Mouse (Mus musculus) frontal cortex, postnatal 25 days (tissue): ENCODE data around the gene Rce1.
"Not testable (repeated sequence)": the region's sequence is repeated elsewhere in the genome, so short reads cannot be mapped to it uniquely, and the experiment has no call there.

Experiments used
- DNase-seq, 2 experiments: peaks; one replicate each; pipeline ENCODE4 v3.0.0; 2022; ENCODE audit warnings: low spot score in 2 of 2

Gene Rce1

GRCm38 (mm10) chr19:4613464-4614304 lies 11.8 kb downstream of the Rce1 start:
- DNase-seq, result no peak

GRCm38 (mm10) chr19:4612181-4612961 lies 13.1 kb downstream of the Rce1 start:
- peak in 1 of 2 experiments; percentile 2 for DNase-seq

- DNase-seq, result no peak
Measured at GRCm38 (mm10) chr19:4610109-4610508, 15.3 kb downstream of the Rce1 start.

DNA sequence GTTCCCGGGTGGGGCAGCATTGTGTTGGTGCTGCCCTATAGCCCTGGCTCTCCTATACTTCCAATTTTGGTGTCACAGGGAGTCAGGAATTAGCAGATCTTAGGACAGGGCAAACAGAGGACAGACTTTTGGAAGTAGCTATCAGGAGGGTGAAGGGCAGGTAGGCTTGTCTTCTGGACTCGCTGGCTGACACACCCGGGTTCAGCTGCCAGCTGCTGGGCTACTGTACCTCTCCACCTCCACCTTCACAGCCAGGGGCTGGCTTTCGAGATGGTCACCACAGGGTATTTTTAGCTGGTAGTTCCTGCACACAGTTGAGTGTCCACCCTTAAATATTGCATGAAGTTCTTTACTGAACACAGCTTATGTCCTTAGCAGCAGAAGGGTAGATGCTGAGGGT lies 16.9 kb downstream of the Rce1 start:
- no peak for DNase-seq

- no peak for DNase-seq
Measured at GRCm38 (mm10) chr19:4607406-4607805, 18.0 kb downstream of the Rce1 start.

- no peak for DNase-seq
Measured at GRCm38 (mm10) chr19:4605654-4606053, 19.8 kb downstream of the Rce1 start.

DNA sequence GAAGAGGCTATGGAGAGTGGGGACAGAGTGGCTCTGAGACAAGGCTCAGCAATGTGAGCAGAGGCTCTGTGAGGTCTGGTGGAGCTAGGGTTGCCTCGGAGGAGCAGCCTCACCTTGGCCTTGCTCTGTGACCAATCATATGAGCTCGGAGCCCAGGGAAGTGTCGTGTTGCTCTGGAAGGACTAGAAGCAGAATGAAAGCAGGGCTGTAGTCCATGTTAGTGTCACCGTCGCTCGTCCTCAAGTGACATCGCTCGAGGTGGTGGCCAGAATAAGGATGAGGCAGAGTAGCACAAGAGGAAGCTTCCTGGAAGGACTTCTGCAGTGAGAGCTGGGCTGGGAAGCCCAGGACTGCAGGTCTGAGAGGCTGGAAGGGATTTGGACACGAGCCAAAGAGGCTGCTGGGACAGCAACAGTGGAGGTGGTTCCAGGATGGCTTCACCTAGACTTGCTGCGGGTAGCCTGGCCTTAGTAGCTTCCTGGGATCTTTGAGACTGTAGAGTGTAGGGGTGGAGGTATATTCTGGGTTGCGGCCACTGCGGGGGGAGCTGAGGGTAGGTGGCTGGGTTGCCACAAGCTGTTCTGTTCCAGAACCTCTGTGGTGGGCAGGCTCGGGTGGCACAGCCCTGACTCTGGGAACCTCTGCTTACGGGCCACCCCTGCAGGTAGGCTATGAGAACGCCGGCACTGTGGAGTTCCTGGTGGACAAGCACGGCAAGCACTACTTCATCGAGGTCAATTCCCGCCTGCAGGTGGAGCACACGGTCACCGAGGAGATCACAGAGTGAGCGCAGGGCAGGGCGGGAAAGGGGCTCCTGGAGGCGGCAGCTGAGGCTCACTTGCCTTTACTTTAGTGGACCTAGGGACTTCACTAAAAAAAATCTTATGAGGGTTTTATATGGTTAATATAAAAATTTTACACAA lies 21.4 kb downstream of the Rce1 start:
- DNase-seq, result peak in 1 of 2 experiments; percentile 3

- no peak for DNase-seq
Measured at GRCm38 (mm10) chr19:4602459-4602858, 23.0 kb downstream of the Rce1 start.

DNA sequence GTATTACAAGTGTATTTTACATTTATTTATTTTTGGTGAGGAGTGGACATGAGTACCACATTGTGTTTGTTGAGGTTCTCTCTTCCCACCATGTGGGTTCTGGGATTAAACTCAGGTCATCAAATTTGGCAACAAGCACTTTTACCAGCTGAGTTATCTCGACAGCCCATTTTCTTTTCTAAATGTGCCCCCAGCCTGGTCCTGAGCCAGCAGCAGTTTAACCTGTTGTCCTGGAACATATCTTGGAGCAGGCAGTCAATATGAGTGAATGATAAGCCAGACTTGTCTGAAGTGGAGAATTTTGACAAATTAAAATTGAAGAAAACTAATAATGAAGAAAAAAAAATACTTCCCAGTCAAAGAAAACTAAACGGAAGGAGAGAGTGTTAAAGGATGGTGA lies 29.4 kb downstream of the Rce1 start:
- no peak for DNase-seq

DNA sequence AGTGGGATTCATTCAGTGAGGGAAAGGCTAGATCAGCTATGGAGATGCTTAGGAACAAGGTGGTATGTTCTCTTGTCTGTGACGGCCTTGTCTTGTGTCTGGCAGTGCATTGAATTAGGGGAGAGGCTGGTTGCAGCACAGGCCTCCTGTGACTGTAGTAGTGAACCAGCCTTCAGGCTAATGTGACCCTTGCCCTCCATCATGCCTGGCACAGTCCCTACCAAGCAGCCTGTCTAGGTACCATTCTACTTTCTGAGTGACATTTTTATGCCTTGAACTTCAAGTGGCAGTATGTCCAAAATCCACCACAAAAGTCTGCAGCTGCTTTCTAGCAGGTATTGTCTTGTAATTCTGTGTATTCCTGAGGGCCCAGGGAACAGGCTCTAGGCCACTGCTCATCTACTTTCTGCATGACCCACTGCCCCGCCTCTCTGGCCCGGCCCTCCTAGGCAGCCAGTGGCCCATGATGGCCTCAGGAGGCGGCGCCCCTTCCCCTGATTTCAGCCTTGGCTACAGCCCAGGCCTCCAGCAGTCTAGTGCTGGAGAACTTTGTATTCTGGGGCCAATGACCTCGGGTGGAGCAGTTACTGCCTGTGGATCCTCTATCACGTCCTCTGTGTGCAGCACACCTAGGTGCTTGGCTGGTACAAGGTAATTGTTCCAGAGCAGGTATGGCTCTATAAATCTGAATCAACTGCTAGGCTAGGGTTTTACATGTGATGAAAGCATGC lies 31.5 kb downstream of the Rce1 start:
- no peak for DNase-seq

DNA sequence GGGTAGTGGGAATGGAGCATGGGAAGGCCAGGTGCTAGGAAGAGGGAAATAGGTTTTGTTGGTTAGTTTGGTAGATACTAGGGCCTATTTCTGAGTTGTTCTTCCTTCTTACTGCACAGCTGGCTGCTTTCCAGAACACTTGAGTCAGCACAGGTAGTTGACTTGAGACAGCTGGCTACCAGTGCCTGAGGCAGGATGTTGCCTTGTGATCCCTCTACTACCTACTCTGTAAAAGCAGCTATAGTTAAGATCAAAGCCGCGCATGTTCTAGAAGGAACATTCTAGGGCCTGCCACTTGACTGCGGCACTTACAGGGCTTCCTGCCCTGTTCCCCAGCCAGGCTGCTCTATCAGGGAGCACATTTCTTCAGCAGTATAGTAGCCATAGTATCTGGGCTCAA lies 35.4 kb downstream of the Rce1 start:
- DNase-seq, result no peak

DNA sequence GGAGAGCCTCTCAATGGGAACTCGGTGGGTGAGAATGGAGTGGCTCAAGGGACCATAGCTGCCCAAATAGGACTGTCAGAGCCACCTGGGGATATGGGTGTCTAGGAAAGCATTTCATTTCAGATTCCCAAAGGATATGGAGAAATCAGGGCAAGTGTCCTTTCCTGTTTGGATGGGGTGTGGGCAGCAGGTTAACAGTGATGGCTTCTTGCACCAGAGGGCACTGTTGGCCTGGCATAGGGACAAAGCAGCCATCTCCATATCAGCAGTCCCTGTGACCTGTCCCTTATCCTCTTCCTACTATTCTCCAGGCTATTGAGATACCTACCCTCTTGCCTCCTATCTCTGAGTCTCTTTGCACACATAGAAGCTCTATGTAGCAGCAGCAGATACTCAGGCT lies 36.4 kb downstream of the Rce1 start:
- no peak for DNase-seq

DNA sequence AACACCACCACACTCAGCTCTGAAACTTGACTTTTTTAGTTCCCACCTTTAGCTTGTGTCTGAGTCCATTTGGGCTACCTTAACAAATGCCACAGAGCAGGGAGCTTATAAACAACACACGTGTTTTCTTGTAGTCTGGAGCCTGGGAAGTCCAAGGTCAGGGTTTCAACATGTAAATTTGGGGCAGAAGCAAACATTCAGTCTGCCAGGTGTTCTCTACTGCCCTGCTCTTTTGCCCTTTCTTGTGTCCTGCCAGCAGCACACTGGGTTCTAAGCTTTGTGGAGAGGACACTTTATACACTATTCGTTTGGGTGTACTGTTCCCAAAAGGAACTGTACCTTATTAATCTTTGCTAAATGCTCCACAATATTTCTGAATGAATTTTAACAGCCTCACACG lies 37.0 kb downstream of the Rce1 start:
- DNase-seq, result no peak

DNA sequence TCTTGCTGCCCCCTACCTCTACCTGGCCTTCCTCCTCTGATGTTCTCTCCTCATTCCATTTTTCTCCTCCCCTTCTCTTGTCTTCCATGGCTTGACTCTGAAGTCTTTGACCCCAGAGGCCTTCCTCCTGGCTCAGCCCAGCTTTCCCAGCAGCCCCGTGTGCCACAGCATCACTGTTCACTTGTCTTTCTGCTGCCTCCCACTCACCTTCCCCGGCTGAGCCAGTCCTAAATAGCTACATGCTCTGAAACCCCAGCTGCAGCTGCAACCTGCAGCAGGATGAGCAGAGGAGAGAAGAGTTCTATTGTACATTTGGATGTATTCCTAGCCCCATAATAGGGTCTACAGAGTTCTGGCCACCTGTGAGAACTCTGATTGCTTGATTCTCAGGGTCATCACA lies 38.0 kb downstream of the Rce1 start:
- no peak for DNase-seq

DNA sequence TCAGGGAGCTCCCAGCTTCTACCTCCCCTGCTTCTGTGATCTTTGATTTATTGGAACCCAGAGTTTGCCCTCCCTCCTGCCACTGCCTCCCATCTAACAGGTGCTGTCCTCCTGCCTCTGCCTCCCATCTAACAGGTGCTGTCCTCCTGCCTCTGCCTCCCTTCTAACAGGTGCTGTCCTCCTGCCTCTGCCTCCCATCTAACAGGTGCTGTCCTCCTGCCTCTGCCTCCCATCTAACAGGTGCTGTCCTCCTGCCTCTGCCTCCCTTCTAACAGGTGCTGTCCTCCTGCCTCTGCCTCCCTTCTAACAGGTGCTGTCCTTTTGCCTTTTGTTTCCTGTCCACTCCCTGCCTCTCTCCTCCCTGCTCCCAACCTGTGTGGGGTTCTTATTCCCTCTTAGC lies 38.7 kb downstream of the Rce1 start:
- not testable (repeated sequence) for DNase-seq

- no peak for DNase-seq
Measured at GRCm38 (mm10) chr19:4583856-4584255, 41.6 kb downstream of the Rce1 start.

DNA sequence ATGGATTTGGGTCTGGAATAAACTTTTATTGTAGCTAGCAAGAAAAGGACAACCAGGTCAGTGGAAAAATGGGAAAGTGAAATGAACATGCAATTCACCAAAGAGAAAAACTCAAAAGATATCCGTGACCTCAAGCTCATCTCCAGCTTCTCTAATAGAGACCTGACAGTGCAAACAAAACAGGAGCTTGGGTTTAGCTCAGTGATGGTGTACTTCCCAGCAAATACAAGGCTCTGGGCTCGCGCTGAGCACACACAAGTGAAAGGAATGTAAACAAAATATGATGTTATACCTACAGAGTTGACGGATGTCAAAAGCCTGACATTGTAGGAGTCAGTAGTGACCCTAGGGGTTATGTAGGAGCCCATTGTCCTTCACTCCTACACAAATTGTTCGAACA lies 46.1 kb downstream of the Rce1 start:
- DNase-seq, result no peak

GRCm38 (mm10) chr19:4578799-4579198 lies 46.6 kb downstream of the Rce1 start:
- no peak for DNase-seq

GRCm38 (mm10) chr19:4573241-4573640 lies 52.2 kb downstream of the Rce1 start:
- no peak for DNase-seq
